Mouse (Mus musculus) CH12.LX (cell line): ENCODE results near the gene Ube2e3. TPM values are rescaled to one million over a fixed set of nuclear protein-coding genes. Genes with fewer than 3 reads are reported as not detected.

ENCODE experiments used
- DNase-seq: peaks from one replicate; pipeline ENCODE4 v3.0.0-alpha.2; 2013; ENCODE audit errors: extremely low read depth
- H3K27ac ChIP-seq: 2 replicates; pipeline ENCODE4 v1.5.1; 2012; ENCODE audit warnings: low read depth, mild to moderate bottlenecking, control low read depth, moderate library complexity; ENCODE audit not compliant: insufficient read depth
- H3K27me3 ChIP-seq: replicated peaks from 2 replicates; pipeline ENCODE3; 2012; ENCODE audit warnings: inconsistent platforms
- H3K36me3 ChIP-seq, 2 experiments: replicated peaks in 1 of 2; 2 replicates each; pipeline versions ENCODE3 to v1.6.1; 2012; ENCODE audit warnings: inconsistent platforms in 1 of 2, low read length in 1 of 2, mild to moderate bottlenecking in 1 of 2, mixed read lengths in 1 of 2, moderate library complexity in 1 of 2; ENCODE audit not compliant: control insufficient read depth in 1 of 2, insufficient read depth in 1 of 2
- H3K4me1 ChIP-seq, 2 experiments: 2 replicates each; pipeline ENCODE4 v1.6.1; 2012; ENCODE audit warnings: inconsistent platforms in 1 of 2, moderate library complexity in 1 of 2; ENCODE audit not compliant: insufficient read depth in 2 of 2, control insufficient read depth in 1 of 2
- H3K4me2 ChIP-seq: 2 replicates; pipeline ENCODE4 v1.6.1; 2012; ENCODE audit warnings: low read depth, mild to moderate bottlenecking, control low read depth; ENCODE audit not compliant: poor library complexity, insufficient read depth, severe bottlenecking
- H3K4me3 ChIP-seq, 3 experiments: fragments of 150-350 bp in 1 of 3; sonication (generic) in 1 of 3; replicated peaks in 1 of 3; 2 replicates each; pipeline versions ENCODE3 to v1.5.1; 2011 to 2012; ENCODE audit warnings: low read depth in 2 of 3, low read length in 2 of 3, mild to moderate bottlenecking in 2 of 3, moderate library complexity in 2 of 3, control low read depth in 1 of 3, improper control_type of control experiment in 1 of 3, inconsistent platforms in 1 of 3, mixed read lengths in 1 of 3; ENCODE audit not compliant: poor library complexity in 1 of 3
- H3K79me2 ChIP-seq: replicated peaks from 2 replicates; pipeline ENCODE4 v1.6.1; 2012; ENCODE audit warnings: mild to moderate bottlenecking, moderate library complexity; ENCODE audit not compliant: control insufficient read depth, poor library complexity, insufficient read depth, severe bottlenecking; ENCODE audit errors: extremely low read depth
- H3K9ac ChIP-seq: 2 replicates; pipeline ENCODE4 v1.6.1; 2012; ENCODE audit warnings: low read depth, mild to moderate bottlenecking, control low read depth, moderate library complexity; ENCODE audit not compliant: insufficient read depth
- H3K9me3 ChIP-seq: replicated peaks from 2 replicates; pipeline ENCODE3; 2012; ENCODE audit warnings: low read length, inconsistent platforms, mixed read lengths
- BHLHE40 ChIP-seq: IDR thresholded peaks from 2 replicates; pipeline ENCODE4 v1.6.1; 2011; ENCODE audit warnings: mild to moderate bottlenecking, low read depth, low read length, improper control_type of control experiment
- CHD1 ChIP-seq: IDR thresholded peaks from 2 replicates; pipeline ENCODE4 v1.6.1; 2012; ENCODE audit warnings: low read depth, low read length, improper control_type of control experiment, inconsistent platforms
- CTCF ChIP-seq, 2 experiments: IDR thresholded peaks in 1 of 2; conservative IDR thresholded peaks in 1 of 2; 2 replicates each; pipeline ENCODE4 v1.5.1; 2011 to 2012; ENCODE audit warnings: low read depth in 2 of 2, low read length in 2 of 2, improper control_type of control experiment in 1 of 2, inconsistent platforms in 1 of 2, mild to moderate bottlenecking in 1 of 2, moderate library complexity in 1 of 2
- E2F4 ChIP-seq: IDR thresholded peaks from 2 replicates; pipeline ENCODE4 v1.6.1; 2011; ENCODE audit warnings: low read depth, low read length, improper control_type of control experiment; ENCODE audit not compliant: insufficient replicate concordance
- ELF1 ChIP-seq: IDR thresholded peaks from 2 replicates; pipeline ENCODE4 v1.6.1; 2014; ENCODE audit warnings: low read depth, mild to moderate bottlenecking, inconsistent platforms, low read length, improper control_type of control experiment
- EP300 ChIP-seq: IDR thresholded peaks from 2 replicates; pipeline ENCODE4 v1.6.1; 2011; ENCODE audit warnings: low read length, improper control_type of control experiment
- GABPA ChIP-seq: IDR thresholded peaks from 2 replicates; pipeline ENCODE4 v1.6.1; 2012; ENCODE audit warnings: low read depth, low read length, improper control_type of control experiment, inconsistent platforms; ENCODE audit not compliant: insufficient replicate concordance
- HCFC1 ChIP-seq: IDR thresholded peaks from 2 replicates; pipeline ENCODE4 v1.6.1; 2012; ENCODE audit warnings: low read depth, mild to moderate bottlenecking, inconsistent platforms, low read length, improper control_type of control experiment
- JUN ChIP-seq: IDR thresholded peaks from 2 replicates; pipeline ENCODE4 v1.6.1; 2011; ENCODE audit warnings: low read depth, mild to moderate bottlenecking, low read length, improper control_type of control experiment, moderate library complexity; ENCODE audit not compliant: insufficient read depth
- KAT2A ChIP-seq: IDR thresholded peaks from 2 replicates; pipeline ENCODE4 v1.6.1; 2012; ENCODE audit warnings: low read length, improper control_type of control experiment, inconsistent platforms; ENCODE audit not compliant: insufficient replicate concordance
- MAX ChIP-seq: IDR thresholded peaks from 2 replicates; pipeline ENCODE4 v1.6.1; 2011; ENCODE audit warnings: low read length, improper control_type of control experiment
- MEF2A ChIP-seq: IDR thresholded peaks from 2 replicates; pipeline ENCODE4 v1.6.1; 2014; ENCODE audit warnings: low read depth, mild to moderate bottlenecking, inconsistent platforms, low read length, improper control_type of control experiment, borderline replicate concordance
- MXI1 ChIP-seq: IDR thresholded peaks from 2 replicates; pipeline ENCODE4 v1.6.1; 2011; ENCODE audit warnings: mild to moderate bottlenecking, low read depth, low read length, improper control_type of control experiment
- NELFE ChIP-seq: IDR thresholded peaks from 2 replicates; pipeline ENCODE4 v1.6.1; 2011; ENCODE audit warnings: low read depth, low read length, improper control_type of control experiment
- POLR2A ChIP-seq: IDR thresholded peaks from 2 replicates; pipeline ENCODE4 v1.6.1; 2011; ENCODE audit warnings: low read depth, mild to moderate bottlenecking, improper control_type of control experiment, low read length
- SMC3 ChIP-seq: IDR thresholded peaks from 2 replicates; pipeline ENCODE4 v1.6.1; 2011; ENCODE audit warnings: low read depth, low read length, improper control_type of control experiment
- TBP ChIP-seq: conservative IDR thresholded peaks from 2 replicates; pipeline ENCODE4 v1.6.1; 2011; ENCODE audit warnings: low read depth, low read length, improper control_type of control experiment
- TCF12 ChIP-seq: IDR thresholded peaks from 2 replicates; pipeline ENCODE4 v1.6.1; 2014; ENCODE audit warnings: low read depth, mild to moderate bottlenecking, inconsistent platforms, low read length, improper control_type of control experiment
- USF1 ChIP-seq: IDR thresholded peaks from 2 replicates; pipeline ENCODE4 v1.6.1; 2014; ENCODE audit warnings: low read depth, mild to moderate bottlenecking, inconsistent platforms, low read length, improper control_type of control experiment
- USF2 ChIP-seq: conservative IDR thresholded peaks from 2 replicates; pipeline ENCODE4 v1.6.1; 2011; ENCODE audit warnings: low read depth, low read length, improper control_type of control experiment
- ZC3H11A ChIP-seq: IDR thresholded peaks from 2 replicates; pipeline ENCODE4 v1.6.1; 2012; ENCODE audit warnings: low read depth, mild to moderate bottlenecking, inconsistent platforms, low read length, improper control_type of control experiment
- ZKSCAN1 ChIP-seq: IDR thresholded peaks from 2 replicates; pipeline ENCODE4 v1.6.1; 2012; ENCODE audit warnings: low read depth, inconsistent platforms, low read length, improper control_type of control experiment, borderline replicate concordance
- ZMIZ1 ChIP-seq: IDR thresholded peaks from 2 replicates; pipeline ENCODE4 v1.6.1; 2012; ENCODE audit warnings: low read depth, mild to moderate bottlenecking, inconsistent platforms, low read length, improper control_type of control experiment
- dilution Hi-C: fragments of 300-500 bp; cut with MboI; formaldehyde crosslinking; loops from 2 replicates; pipeline ENCODE4 v1.14.3; 2020; ENCODE audit warnings: low sequenced_read_pairs; ENCODE audit not compliant: extremely low pct_unique_long_range_greater_than_20kb, extremely low pct_ligation_motif_present
- in situ Hi-C: fragments of 300-500 bp; cut with MboI; formaldehyde crosslinking; loops from 3 replicates; pipeline ENCODE4 v1.14.3; 2019; ENCODE audit warnings: low sequenced_read_pairs, low pct_ligation_motif_present, low pct_unique_long_range_greater_than_20kb, mixed read lengths
- polyA plus RNA-seq: library from polyadenylated mRNA; unstranded; fragments of >175 nt; gene quantifications from 2 replicates; pipeline ENCODE4 v1.2.1, GENCODE M21; 2012; ENCODE audit warnings: low read depth; ENCODE audit not compliant: insufficient read length
- total RNA-seq, 2 experiments: library from RNA; depleted of rRNA; stranded (reverse); fragments of 300-350 nt in 1 of 2; fragments of >200 nt in 1 of 2; gene quantifications; 2 replicates each; pipeline ENCODE4 v1.2.3; 2012 to 2014

Gene Ube2e3
- total and polyA plus RNA-seq, 3 experiments, result 22.1 to 66.4 (median 44.7) TPM

- Histone ChIP-seq H3K9me3 (peaks cover 3% of the 10 kb centered on the region), H3K27me3 (no peaks in the 10 kb centered on the region), H3K4me1 (peaks cover 4 to 24% of the 10 kb centered on the region in 2 experiments; a peak in 3 of 4 replicates), H3K27ac (no peak overlapping the region), H3K4me3 (no peak overlapping the region), H3K4me2 (no peak overlapping the region), H3K9ac (no peak overlapping the region), H3K36me3 (peaks cover 0 to 11% of the 10 kb centered on the region in 2 experiments), H3K79me2 (peaks cover 10% of the 10 kb centered on the region)
- no peak for TF ChIP-seq TCF12
- TF ChIP-seq JUN, result no peak
- no peak for TF ChIP-seq EP300
- no peak for TF ChIP-seq MXI1
- no peak for TF ChIP-seq CHD1
- TF ChIP-seq E2F4, result no peak
- no peak for TF ChIP-seq ZKSCAN1
- no peak for TF ChIP-seq MAX
- no peak for TF ChIP-seq POLR2A
- TF ChIP-seq ELF1, result no peak
- TF ChIP-seq USF2, result no peak
- TF ChIP-seq SMC3, result no peak
- TF ChIP-seq KAT2A, result no peak
- no peak for TF ChIP-seq NELFE
- no peak for TF ChIP-seq ZMIZ1
- no peak for TF ChIP-seq MEF2A
- TF ChIP-seq BHLHE40, result no peak
- TF ChIP-seq HCFC1, result no peak
- TF ChIP-seq GABPA, result no peak
- no peak for DNase-seq
- dilution Hi-C loops (no loop called here), in situ Hi-C loops (no loop called here)
Measured at GRCm38 (mm10) chr2:78882743-78883433, 15.0 kb downstream of the Ube2e3 start.

DNA sequence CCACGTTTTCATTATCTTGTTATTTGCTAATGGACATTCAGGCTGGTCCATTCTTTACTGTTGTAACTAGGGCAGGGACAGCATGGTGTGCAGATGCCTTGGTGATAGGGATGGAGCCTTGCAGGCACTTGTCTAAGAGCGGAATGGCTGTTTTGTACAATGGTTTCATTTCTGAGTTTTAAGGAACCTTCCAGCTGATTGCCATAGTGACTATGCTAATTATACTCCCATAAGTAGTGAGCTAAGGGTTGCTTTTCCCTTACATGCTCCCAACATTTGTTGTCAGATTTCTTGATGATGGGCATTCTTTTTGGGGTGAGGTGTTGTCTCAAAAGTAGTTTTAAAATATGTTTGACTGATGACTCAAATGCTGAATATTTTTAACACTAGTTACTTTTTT lies 18.5 kb downstream of the Ube2e3 start:
- dilution Hi-C loops (no loop called here), in situ Hi-C loops (no loop called here)
- Histone ChIP-seq H3K79me2 (peaks cover 4% of the 10 kb centered on the region), H3K9ac (no peak overlapping the region), H3K27me3 (no peaks in the 10 kb centered on the region), H3K36me3 (peaks cover 0 to 8% of the 10 kb centered on the region in 2 experiments), H3K27ac (no peak overlapping the region), H3K4me3 (no peak overlapping the region), H3K9me3 (peaks cover 3% of the 10 kb centered on the region), H3K4me2 (no peak overlapping the region), H3K4me1 (peaks cover 4 to 25% of the 10 kb centered on the region in 2 experiments; a peak in 3 of 4 replicates)
- no peak for DNase-seq
- TF ChIP-seq USF1 (no peak), CTCF (conservative IDR thresholded peaks at IDR 0.05 in 1 of 2, IDR thresholded peaks at IDR 0.05 in 1 of 2; ENCODE audit: low read depth in 2 of 2, low read length in 2 of 2) (no peak), ZC3H11A (no peak), TBP (no peak)
- TF ChIP-seq, all 38 proteins: peak for 0
